Mouse (Mus musculus): ENCODE measurements around the gene Serpinb6c.
"Not testable (repeated sequence)": the region's sequence is repeated elsewhere in the genome, so short reads cannot be mapped to it uniquely, and the experiment has no call there.

The Serpinb6c gene

DNA sequence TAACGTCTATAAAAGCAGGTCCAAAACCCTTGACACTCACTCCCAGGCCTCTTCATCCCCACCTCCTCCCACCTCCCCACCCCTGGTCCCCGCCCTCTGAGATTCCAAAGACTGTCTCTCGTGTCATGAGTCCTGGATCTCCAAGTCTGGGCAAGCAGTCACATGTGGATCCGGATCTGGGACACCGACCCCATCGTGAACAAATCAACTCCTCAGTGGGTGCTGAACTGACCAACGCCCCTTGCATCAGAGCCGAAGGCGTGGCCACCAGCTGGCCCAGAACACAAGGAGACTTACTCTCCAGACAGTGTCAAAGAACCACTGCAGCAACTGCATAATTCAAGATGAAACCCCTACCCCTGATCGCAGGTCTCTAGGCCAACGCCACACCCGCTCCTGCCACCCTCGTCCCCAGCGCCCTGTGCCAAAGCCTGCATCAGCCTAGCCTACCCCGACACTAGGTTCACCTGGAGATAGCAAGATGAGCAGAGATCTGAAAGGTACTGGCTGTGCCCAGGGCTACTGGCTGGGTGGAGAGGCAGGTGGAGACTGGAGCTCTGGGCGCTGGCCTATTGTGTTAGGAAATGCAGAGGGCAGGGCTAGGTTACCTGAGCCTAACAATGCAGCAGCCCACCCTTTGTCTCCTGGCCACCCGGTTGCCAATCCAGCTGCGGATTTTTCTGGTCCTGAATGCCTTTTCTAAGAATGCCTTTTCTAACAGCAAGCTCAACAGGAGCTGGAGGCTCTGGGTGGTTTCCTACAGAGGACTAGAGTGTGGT, at the start of gene Serpinb6c:
Gene Serpinb6c, minus strand, starts transcription at position 533 of the 779 bp plus-strand sequence.
- no peak for DNase-seq (ENCODE audit: low spot score in 2 of 2)

DNA sequence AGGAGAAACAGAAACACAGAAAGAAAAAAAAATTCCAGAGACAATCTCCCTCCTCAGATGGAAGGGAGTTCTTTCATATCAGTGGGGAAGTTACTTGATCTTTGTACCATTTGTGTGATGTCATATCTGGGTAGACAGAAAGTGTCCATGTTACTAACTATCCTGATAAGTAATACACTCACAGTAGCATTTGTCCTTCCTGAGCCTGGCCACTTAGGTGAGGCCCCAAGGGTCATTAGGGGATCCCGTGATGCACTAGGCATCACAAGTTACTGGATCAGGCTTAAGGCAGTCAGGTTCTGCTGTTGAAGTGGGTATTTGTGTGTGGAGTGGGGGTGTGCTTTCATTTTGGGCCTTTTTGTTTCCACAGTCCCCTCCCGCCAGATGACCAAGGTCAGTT, 47.4 kb upstream of the Serpinb6c start:
- DNase-seq (ENCODE audit: low spot score in 2 of 2): no peak

DNA sequence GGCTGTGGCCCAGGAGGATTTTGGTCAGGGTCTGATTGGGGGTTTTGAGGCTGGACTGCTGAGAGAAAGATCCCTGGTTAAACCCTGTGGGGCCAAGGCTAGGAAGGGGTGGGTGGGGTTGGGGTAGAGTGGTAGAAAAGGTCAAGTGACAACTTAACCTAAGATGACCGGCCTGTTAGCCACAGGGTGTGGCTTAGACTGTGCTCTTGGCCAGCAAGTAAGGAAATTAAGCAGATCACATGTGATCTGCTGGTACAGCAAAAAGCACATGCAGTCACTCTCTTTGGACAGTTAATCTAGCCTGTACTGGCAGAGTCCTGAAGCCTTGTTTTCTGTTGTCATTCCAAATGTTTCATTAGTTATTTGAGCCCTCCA, 46.6 kb upstream of the Serpinb6c start:
- DNase-seq (ENCODE audit: low spot score in 2 of 2): no peak

DNA sequence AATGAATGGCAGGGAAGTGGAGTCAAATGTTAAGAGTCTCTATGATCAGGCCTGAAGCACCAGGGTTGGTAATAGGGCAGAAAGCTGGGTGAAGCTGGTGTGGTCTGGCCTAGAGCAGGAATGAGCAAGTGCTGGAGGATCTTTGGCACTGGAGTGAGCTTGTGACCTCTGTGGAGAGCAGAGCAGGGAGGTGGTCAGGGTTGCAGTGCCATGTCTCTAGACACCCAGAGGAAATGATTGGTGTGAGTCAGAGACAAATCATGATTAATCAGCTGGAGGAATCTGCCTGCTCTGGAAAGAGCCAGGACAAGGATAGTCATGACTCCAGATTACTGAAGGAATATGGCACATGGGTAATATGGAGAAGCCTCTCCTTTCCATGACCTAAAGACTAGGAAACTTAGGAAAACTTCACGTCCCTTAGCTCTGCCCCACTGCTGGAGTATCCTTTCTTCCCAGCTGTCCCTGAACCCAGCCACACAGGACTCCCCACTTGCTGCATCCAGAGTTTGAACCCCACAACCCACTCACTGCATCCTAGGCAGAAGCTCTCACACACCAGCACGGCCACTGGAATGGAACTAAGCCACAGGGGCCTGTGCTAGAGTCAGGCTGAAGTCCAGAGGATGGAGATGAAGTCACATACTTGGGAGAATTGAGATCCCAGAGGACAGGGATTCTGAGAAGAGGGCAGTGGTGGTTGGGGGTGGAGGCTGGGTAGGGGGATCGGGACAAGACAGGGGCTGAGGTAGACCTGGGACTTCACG, 46.0 kb upstream of the Serpinb6c start:
- no peak for DNase-seq (ENCODE audit: low spot score in 2 of 2)

DNA sequence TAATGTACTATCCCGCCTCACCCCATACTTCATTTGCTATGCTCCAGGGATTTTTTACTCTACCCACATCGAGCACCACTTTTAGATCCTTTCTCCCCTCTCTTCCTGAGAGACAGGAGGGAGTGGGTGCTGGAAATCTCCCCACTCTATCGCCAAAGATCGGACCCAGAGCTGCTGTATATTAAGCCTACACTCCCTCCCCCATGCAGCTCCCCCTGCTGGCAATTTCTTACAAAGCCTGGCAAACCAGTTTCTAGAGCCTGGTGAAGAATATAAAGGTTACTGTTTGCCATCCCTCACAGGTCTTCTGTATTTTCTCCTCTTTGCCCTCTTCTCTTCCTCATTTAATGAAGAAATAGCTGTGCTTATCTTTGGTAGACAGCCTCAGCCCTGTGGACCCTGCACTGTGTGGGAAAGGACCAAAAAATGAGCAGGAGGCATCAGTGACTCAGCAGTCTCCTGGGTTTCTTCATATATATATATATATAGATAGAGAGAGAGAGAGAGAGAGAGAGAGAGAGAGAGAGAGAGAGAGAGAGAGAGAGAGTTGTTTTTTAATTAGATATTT, 36.8 kb upstream of the Serpinb6c start:
- DNase-seq (ENCODE audit: low spot score in 2 of 2): no peak

DNA sequence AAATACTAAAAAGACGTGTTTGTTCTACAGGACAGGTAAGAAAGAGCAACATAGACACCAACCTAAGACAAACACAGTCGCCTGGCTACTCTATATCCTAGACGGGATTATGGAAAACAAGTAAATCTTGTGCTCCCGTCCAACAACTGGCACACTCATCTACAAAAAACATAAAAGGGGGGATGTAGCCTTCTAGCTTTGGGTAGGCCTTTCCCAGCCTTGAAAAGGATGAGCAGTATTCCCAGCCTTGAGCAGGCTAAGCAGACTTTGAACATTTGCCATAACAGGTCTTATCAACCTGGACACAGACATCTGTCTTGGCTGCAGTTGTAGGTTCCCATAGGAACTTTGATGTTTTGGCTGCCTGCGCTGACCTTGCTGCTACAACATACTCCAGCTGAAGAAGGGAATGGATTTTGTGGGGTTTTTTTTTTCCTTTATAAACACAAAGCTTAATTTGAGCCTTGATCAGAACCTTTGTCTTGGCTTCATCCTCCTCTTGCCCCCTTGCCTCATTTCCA, 35.8 kb upstream of the Serpinb6c start:
- DNase-seq (ENCODE audit: low spot score in 2 of 2): no peak

DNA sequence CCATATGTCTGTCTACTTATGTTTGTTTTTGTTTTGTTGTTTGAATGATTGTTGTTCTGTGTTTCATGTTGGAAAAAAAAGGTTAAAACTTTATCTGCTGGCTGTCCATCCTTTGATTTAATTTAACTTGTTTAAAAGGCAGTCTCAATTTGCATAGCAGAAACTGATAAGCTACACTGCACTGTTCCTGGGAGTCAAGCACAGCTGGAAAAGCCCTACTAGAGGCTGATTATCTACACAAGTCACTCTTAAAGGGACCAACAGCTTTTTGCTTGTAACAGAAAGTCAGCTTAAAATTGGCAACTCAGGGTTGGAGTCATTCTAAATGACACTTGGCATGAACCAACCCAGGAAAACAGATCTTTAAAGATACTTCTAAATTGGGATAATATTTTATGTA, 32.1 kb upstream of the Serpinb6c start:
- not testable (repeated sequence) for DNase-seq (ENCODE audit: low spot score in 2 of 2)

DNA sequence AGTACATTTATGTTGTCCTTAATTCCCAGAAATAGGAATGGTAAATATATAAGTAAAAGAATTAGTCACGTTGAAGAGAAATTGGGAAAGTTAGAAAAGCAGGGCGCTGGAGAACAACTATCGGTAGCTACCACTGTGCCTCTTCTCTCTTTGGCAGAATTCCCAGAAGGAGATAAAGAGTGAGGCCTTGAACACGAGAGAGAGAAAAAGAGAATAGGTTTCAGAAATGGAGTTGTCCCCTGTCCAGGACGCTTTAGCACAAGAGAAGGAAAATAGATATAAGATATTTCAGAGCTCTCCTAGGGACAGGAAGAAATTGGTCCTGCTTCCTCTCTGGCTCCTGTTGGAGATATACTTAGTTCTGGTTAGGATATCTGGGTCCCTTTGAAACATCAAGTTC, 31.6 kb upstream of the Serpinb6c start:
- no peak for DNase-seq (ENCODE audit: low spot score in 2 of 2)

DNA sequence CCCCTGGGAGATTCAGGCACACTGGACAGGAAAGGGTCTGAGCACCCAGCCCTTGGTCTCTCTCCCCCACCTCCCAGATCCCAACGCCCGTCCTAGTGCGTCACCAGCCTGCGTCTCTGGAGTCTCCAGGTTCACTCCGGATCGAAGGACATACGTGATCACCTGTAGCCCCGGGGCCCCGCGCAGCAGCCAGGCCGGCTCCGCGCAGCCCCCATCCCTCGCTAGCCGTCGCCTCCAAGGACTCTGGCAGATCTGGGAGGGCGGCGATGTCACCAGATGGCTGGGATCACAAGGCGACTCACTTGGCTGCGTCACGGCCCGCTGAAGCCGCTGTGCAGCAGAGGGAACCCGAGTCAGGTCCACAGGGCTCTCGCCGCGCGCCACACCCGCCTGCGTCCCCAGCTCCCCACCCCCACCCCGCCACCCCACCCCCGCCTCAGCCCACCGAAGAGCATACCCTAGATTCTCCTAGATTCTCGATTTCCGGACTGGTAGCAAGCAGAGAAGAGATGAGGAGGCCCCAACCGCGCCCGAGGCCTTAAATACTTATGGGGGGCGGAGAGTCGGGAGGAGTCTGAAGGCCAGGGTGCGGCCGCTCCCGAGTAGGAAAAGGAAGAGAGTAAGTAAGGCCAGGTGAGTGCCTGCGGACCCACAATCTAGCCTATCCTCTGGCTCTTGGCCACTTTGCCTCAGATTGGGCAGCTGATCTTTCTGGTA, 30.1 kb upstream of the Serpinb6c start:
- DNase-seq (ENCODE audit: low spot score in 2 of 2): no peak

DNA sequence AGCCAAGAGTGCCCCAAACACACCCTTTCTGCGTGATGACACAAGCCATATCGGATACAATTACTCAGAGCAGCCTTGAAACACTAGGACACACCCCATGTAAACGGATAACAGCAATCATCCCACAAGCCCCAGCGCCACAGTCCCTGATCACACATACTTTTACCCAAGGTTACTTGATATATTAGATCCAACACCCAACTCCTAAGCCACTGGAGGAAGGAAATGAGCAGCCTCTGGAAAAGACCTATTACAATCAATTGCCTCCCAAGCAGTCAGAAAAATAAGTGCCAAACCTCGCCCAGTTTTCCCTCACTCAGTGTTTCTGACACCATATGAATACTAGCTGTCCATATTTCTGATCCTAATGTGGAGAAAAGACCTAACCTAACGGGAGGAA, 29.2 kb upstream of the Serpinb6c start:
- no peak for DNase-seq (ENCODE audit: low spot score in 2 of 2)

DNA sequence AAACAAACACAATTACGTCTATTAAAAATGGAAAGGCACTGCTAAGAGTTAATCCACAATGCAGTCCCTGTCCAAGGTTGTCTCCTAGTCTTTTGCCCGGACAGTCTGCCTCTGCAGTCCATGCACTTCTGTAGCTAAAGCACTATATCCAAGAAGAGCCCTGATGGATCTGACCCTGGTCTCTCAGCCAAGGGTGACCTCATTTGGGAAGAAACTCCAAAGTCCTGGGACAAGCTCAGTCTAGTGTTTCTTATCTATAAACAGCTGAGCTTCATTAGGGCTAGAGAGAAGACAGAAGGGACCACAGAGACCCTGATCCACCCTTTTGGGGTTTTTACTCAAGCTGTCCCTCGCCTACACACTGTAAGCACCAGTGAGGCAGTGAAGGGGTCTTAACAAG, 25.4 kb upstream of the Serpinb6c start:
- DNase-seq (ENCODE audit: low spot score in 2 of 2): no peak

DNA sequence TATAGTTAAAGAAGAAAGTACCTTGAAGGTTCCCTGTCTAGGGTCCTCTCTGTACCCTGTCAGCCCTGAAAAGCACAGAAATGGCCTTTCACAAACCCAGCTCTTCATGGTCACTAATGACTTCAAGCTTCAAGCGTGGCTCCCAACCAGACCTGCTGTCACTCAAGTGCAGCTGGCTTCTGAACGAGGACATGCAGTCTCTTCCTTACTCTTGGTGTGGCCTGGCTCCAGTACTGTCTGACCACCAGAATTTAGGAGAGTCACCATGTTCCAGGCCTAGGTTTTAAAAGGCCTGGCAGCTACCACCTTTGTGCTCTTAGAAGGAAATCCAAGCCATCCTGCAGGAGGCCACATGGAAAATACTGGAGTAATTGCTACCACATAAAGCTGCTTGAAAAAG, 24.8 kb upstream of the Serpinb6c start:
- DNase-seq (ENCODE audit: low spot score in 2 of 2): no peak

DNA sequence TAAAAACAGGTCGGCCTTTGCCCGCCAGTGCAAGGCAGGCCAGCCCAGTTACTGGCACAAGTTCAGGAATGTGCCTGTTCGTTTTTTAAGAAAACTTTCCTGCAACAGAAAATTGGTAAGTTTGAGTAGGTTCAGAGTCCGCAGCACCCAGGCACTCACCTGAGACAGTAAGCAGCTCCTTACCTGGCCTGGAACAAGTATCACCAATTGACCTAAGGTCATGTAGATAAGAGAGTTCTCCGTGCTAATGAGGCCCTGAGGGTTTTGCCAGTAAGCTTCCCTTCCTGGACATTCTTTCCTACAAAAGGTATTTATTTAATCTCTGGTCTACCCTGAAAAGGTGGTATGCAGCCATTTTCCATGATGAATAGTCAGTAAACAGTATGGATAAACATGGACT, 16.2 kb upstream of the Serpinb6c start:
- no peak for DNase-seq (ENCODE audit: low spot score in 2 of 2)

DNA sequence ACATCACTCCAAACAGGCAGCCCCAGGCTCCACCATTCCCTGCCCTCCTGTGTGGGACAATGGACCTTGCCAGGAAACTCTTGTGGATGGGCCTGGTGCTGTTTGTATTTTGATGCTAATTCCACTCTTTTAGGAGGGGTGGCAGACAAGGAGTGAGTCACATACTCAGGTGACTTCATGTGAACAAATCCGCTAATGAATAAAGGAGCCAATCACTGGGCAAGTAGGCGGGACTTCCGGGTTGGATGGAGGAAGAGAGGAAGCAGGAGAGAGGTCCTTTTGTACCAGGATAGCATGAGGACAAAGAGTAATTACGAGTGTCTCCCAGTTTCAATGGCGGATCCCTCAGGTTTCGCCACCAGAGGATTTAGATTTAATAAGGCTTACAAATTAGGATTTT, 15.5 kb upstream of the Serpinb6c start:
- no peak for DNase-seq (ENCODE audit: low spot score in 2 of 2)

DNA sequence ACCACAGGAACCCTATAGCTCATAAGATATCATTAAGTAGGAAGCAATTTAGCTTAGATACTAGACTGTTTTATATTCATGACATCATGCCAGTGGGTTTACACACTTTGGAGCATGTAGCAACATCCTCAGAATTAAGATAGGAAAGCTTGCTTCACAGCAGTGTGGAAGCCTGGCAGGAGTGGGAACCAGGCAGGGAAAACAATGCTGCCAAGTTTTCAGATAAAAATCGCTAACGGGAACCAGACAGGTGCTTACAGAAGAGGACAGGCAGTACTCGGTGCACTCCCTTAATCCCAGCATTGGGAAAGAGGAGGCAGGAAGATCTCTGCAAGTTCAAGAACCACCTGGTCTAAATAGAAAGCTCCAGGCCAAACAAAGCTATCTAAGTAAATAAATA, 1.3 kb upstream of the Serpinb6c start:
- no peak for DNase-seq (ENCODE audit: low spot score in 2 of 2)

DNA sequence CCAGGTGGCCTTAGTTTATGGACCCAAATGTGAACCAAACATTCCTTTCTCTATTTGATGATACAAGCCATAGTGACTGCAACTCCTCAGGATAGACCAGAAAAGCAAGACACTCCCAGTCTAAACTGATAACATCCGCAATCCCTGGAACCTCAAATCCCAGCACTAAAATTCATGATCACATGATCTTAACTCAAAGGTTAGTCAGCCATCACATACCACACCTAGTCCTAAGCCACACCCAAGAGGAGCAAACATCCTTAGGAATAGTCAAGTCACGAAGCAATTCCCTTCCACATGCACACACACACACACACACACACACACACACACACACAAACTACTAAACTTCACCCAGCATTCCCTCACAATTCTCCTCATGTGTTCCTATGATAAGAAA, 2.2 kb downstream of the Serpinb6c start:
- no peak for DNase-seq (ENCODE audit: low spot score in 2 of 2)

DNA sequence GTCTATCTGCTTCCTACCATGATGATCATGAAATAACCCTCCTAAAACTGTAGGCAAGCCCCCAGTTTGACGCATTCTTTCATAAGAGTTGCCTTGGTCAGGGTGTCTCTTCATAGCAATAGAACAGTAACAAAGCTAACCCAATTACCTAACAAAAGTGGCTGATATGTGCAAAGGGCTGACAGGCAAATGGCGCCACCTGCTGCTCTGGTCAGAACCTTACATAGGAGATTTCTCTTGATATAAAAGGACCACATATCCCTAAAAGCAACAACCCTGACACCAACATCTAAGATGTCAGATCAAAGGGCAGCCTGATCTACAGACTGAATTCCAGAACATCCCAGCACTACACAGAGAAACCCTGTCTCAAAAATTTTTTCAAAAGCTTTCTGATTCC, 11.3 kb downstream of the Serpinb6c start:
- DNase-seq (ENCODE audit: low spot score in 2 of 2): no peak

DNA sequence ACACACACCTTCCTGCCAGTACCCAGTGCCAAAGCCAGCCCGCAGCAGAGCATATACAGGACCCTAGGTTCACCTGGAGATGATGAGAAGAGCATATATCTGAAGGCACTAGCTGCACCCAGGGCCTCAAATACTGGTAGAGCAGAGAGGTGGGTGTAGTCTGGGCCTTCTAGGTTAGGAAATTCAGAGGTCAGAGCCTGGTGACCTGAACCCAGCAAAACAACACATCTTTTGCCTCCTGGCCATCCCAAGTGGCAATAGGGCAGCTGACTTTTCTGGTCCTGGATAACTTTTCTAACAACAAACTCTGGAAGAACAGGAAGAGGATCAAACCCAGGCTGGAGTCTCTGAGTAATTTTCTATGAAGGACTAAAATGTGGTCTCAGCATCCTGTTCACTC, 62.2 kb downstream of the Serpinb6c start, which contains the start of gene Serpinb6e:
Gene Serpinb6e, minus strand, starts transcription at position 101 of the 400 bp plus-strand sequence.
- DNase-seq (ENCODE audit: low spot score in 2 of 2): no peak

DNA sequence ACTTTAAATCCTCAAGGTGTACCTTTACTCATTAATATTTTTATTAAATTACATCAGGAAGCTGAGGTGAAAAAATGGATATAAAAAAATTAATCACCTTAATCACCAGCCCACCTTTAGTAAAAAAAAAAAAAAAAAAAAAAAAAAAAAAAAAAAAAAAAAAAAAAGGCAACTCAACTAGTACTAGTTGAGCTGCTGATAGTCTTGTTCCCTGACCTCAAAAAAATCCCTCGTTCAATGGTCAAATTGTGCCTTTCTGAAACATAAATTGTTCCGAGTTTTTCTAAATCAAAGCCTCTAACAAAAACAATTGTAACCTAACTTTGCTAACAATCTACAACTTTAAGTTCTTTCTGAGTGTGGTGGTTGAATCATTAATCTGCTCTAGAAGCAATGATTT, 74.8 kb downstream of the Serpinb6c start:
- DNase-seq (ENCODE audit: low spot score in 2 of 2): no peak
